Mouse (Mus musculus): Measurements from ENCODE around the gene Plcxd1. TPM values are rescaled to one million over a fixed set of nuclear protein-coding genes. Genes with fewer than 3 reads are reported as not detected.
"Not testable (repeated sequence)": the region's sequence is repeated elsewhere in the genome, so short reads cannot be mapped to it uniquely, and the experiment has no call there.

Gene Plcxd1
- 0.05 TPM in 1 of 2 replicates, not detected in the other for total RNA-seq (2017)

DNA sequence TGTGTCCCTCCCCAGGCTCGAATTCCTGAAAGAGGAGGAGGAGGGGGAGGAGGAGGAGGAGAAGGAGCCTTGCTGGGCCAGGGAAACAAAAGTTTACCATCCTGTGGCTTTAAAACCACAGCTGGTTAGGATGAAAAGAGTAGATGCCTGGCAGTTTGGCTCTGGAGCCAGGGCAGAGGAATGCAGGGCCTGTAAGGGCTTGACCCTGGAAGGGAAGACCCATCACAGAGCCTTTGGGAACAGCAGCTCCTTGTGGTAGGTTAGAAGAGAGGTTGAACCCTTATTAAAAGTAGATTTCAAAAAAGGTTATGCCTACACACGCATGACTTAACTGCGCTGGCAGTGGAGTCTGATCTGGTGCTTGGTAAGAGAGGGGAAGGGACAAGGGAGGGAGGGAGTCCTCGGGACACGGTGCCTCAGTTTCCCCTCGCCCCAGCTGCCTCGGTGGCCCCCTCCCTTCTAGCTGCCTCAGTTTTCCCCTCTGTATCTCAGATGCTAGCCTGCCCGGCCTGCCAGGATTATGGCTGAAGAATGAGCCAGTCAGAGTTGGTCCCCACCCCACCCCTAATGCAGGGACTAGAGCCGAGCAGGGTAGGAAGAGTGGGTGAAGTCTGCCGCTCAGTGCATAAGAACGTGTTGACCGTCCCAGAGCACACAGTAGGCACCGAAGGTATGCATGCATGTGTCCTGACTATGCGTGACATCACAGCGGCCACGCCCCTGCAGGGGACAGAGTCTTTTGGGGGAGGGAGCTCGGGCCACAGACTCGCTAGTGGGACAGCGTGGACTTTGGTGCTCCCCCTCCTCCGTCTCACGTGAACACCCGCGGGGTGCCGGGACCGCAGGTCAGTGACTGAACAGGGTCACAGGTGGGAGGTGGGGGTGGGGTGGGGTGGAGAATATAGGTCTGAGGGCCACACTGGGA lies at the start of gene Plcxd1:
TSS of gene Plcxd1 (plus strand) at position 314 of the 925 bp plus-strand sequence.
- ATAC-seq (replicated peaks; ENCODE audit: low read depth, poor library complexity, severe bottlenecking): 0 out of 2 replicates have a peak, but pooled peaks have one; percentile 7

DNA sequence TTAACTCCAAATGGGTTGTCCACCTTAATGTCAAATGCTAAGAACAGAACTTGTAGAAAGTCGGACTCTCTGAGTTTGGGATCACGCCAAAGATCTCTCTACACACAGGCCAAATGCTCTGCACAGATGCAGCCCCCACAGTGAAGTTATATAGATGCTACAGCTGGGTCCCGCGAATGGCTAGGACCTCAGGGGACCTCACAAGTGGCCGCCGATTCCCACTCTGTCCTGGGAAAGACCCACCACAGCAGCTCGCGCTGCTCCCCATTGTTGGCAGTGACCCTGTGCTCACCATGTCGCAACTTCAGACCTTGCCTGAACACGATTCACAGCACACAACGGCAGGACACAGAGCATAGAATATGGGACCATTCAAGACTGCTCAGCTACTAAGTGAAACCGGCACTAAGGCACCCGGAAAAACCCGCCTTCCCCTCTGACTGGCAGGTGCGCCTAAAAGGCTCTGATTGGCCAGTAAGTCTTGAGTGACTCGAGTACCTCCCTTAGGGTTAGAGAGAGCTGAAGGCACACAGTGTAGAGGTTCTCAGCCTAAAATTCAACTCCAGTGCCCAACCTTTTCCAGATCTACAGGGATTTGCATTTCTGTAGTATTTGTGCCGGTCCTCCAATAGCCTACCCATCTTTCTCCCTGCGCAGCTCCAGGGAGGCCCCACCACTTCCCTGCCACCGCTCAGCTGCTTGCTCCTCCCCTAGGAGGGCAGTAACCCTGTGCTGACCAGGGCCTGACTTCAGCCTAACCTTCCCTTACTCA lies 41.9 kb upstream of the Plcxd1 start:
- peak; percentile 99 for ATAC-seq (replicated peaks; ENCODE audit: low read depth, poor library complexity, severe bottlenecking)

DNA sequence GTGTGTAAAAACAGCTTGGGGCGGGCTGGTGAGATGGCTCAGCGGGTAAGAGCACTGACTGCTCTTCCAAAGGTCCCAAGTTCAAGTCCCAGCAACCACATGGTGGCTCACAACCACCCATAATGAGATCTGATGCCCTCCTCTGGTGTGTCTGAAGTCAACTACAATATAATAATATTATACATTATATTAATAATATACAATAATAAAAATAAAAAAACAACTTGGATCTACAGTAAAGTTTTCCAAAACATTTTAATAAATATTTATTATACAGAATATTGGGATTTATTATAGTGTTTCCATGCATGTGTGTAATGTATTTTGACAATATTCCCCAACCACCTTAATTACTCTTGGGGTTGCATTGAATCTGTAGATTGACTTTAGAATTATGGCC lies 27.4 kb upstream of the Plcxd1 start, which contains the start of gene Gm17655:
TSS of gene Gm17655 (minus strand) at position 101 of the 400 bp plus-strand sequence.
- ATAC-seq (replicated peaks; ENCODE audit: low read depth, poor library complexity, severe bottlenecking): not testable (repeated sequence)

DNA sequence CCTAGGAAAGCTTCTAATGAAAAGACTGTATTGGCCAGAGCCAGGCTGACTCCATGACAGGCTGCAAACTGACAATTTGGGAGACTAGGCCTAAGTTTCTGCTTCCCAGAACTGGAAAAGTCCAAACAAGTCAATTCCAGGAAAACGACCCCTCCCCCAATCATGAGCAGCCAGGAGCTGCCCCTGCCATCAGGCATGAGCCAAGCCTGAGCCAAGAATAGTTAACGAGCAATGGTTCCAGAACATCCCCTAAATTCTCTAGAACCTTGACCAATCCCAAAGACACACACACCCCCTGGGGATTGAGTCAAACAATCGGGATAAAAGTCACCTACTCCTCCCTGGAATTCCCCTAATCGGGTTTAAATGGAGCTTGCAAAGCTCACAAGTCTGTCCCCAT lies 16.8 kb upstream of the Plcxd1 start:
- ATAC-seq (replicated peaks; ENCODE audit: low read depth, poor library complexity, severe bottlenecking): no peak

DNA sequence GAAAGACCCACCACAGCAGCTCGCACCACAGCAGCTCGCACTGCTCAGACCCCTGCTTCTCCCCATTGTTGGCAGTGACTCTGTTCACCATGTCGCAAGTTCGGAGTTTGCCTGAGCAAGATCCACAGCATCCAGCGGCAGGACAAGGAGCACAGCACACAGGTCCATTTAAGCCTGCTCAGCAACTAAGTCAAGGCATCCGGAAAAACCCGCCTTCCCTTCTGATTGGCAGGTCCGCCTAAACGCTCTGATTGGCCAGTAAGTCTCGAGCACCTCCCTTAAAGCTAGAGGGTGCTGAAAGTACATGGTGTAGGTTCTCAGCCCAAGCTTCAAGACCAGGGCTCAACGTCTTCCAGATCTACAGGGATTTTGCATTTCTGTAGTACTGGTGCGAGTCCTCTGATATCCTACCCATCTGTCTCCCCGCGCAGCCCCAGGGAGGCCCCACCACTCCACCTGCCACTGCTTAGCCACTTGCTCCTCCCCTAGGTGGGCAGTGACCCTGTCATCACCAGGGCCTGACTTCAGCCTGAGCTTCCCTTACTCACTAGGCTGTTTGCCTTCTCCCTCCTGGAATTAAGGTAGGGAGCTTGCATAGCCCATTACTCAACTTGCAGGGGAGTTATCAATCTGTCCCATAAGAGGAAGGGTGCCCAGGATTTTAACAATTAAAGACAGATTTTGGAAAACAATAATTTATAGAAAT lies 13.5 kb upstream of the Plcxd1 start:
- ATAC-seq (replicated peaks; ENCODE audit: low read depth, poor library complexity, severe bottlenecking): no peak

DNA sequence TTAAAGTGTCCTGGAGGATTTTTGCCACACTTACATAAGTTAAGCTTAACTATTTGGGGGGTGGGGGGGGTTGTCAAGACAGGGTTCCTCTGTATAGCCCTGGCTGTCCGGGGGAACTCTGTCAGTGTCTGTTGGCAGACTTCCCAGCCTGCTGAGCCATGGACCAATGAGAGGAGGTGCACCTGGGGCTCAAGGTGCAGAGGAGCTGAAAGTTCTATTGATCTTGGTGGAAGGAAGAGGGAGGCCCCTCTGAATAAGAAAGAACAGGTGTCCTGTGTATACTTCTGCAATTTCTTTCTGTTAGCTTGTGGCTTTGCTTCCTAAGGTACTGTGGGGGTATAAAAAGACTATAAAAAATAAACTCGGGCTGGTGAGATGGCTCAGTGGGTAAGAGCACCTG lies 8.2 kb upstream of the Plcxd1 start:
- no peak for ATAC-seq (replicated peaks; ENCODE audit: low read depth, poor library complexity, severe bottlenecking)

DNA sequence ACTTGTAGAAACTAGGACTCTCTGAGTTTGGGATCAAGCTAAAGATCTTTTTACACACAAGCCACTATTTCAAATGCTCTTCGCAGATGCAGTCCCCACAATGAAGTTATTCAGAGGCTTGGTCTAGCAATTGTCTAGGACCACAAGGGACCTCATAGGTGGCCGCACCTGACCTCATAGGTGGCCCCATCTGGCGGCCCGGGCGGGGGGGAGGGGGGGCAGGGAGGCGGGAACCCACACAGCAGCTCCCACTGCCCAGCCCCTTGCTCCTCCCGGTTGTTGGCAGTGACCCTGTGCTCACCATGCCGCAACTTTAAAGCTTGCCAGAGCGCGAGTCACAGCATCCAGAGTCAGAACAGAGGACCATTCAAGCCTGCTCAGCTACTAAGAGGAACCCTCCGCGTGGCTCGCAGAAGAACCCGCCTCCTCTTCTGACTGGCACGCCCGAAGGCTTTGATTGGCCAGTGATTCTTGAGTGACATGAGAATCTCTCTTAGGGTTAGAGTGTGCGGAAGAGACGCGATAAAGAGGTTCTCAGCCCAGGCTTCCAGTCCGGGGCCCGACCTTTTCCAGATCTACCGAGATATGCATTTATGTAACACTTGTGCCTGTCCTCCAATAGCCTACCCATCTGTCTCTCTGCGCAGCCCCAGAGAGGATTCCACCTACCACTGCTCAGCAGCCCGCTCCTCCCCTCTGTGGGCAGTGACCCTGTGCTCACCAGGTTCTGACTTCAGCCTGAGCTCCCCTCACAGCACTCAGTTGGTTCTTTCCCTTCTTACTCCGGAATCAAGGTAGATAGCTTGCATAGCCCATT lies 5.5 kb upstream of the Plcxd1 start, which contains the start of gene Gm35315:
TSS of gene Gm35315 (minus strand) at position 391 of the 817 bp plus-strand sequence.
- ATAC-seq (replicated peaks; ENCODE audit: low read depth, poor library complexity, severe bottlenecking): peak; percentile 99

DNA sequence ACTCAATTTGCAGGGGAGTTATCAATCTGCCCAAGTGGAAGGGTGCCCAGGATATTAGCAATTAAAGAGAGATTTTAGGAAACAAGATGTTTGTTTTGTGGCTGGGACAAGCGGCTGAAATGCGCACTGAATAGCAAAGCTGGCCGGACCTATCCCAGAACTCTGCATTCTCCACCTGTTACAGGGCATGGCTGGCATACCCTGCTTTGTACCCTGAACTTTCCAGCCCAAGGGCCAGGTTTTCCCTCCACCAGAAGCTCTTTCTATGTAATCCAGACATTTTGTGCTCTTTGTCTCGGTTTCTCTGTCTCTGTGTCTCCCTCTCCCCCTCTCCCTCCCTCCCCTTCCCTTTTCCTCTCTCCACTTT lies 4.9 kb upstream of the Plcxd1 start:
- ATAC-seq (replicated peaks; ENCODE audit: low read depth, poor library complexity, severe bottlenecking): peak; percentile 33

DNA sequence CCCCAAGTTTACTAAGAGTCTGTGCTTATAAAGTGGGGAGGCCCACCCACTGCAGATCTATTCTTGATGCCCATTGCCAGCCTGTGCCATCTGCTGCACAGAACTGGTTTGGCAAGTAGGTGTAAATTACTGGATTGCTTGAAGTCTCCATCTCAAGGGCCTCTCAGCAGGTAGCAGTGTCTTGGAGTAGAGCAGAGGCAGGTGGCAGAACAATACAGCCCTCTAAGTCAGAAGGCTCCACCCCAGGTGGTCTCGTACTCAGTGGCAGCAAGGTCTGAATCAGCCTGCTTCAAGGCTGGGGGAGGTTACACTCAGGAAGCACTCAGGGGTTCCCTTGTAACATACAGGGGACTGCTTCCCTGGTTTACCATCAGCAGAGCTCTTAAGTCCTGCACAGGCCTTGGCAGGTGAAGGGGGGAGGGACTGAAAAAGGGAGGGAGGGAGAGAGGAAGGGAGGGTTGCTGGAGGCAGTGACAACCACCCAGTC lies 735 bp upstream of the Plcxd1 start:
- ATAC-seq (replicated peaks; ENCODE audit: low read depth, poor library complexity, severe bottlenecking): no peak

DNA sequence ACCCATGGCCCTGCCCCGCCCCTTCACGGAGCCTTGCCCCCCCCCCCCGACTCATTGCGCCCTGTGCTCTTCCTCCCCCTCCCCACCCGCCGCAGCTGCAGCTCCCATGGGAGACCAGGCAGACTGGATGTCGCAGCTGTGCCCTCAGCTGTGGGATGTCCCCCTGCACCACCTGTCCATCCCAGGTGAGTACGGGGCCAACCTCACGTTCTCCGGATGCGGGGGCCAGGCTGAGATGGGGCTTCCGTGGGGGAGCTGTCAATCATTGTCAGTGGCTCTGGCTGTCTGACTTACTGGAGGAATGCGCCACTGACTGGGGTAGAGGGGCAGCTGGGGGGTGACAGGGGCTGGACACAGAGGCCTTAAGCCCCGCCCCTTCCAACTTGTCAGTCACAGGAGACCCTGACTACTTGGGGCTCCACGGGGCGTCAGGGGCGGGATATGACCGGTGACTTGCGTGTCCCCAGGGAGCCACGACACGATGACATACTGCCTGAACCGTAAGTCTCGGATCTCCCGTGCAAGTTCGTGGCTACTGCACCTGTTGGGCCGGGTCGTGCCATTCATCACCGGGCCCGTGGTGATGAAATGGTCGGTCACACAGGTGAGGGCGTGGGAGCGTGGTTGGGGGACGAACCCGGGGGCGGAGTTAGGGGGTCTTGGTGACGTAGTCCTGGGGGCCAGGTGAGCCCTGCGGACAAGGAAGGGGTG lies 1.3 kb downstream of the Plcxd1 start:
- ATAC-seq (replicated peaks; ENCODE audit: low read depth, poor library complexity, severe bottlenecking): peak; percentile 48

DNA sequence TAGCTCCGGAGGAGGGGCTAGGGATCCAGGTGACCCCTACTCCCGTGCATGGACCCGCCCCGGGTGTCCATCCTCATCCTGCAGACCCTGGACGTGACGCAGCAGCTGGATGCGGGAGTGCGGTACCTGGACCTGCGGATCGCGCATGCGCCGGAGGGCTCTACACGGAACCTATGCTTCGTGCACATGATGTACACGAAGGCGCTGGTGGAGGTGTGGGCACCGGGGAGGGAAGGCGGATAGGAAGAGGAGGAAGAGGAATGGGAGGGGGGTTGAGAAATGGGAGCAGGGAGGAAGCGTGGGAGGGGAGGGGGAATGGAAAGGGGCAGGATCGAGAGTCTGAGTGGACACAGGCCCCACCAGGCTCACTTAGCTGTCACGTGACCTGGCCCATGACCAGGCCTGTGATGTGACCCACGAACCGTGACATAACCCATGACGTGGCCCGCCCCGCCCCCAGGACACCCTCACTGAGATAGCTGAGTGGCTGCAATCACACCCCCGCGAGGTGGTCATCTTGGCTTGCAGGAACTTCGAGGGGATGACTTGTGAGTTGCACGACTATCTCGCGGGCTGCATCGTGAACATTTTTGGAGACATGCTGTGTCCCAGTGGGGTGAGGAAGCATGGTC lies 2.1 kb downstream of the Plcxd1 start:
- peak; percentile 20 for ATAC-seq (replicated peaks; ENCODE audit: low read depth, poor library complexity, severe bottlenecking)

DNA sequence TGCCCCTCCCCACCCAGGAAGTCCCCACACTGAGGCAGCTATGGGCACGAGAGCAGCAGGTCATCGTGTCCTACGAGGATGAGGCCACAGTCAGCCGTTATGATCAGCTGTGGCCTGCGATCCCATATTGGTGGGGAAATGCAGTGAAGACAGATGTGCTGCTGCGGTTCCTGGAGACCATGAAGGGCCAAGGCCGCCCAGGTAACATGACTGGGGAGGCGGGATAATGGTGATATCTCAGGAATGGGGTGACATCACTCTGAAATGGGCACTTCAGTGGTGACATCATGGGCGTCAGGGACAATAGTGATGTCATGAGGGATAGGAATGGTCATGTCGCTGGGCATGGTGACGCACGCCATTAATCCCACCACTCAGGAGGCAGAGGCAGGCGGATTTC lies 2.7 kb downstream of the Plcxd1 start:
- no peak for ATAC-seq (replicated peaks; ENCODE audit: low read depth, poor library complexity, severe bottlenecking)

DNA sequence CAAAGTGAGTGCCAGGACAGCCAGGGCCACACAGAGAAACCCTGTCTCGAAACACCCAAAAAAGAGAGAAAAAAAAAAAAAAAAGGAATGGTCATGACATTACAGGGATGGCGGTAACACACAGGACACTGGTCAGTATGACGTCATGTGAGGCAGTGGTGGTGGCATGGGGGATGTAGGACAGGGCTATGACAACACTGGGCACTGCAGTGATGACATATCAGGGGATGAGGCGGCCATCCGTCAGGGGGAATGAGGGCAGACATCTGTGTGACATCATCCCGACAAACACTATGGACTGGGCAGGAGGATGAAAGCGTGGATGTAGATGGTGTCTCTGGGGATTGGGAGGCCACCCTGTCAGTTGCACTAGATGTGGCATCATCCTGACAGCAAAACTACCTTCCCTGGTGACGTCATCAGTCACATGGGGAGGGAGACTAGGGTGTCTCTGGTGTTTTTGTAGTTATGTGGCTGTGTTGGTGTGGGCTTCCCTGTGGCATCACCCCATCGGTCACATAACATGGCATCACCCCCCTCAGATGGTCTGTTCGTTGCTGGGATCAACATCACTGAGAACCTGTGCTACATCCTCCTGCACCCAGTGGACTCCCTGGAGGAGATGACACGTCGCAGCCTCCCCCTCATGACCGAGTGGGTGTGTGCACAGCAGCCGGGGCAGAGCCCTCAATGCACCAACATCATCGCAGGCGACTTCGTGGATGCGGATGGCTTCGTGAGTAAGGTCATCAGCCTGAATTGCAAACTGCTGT lies 3.3 kb downstream of the Plcxd1 start:
- ATAC-seq (replicated peaks; ENCODE audit: low read depth, poor library complexity, severe bottlenecking): no peak

DNA sequence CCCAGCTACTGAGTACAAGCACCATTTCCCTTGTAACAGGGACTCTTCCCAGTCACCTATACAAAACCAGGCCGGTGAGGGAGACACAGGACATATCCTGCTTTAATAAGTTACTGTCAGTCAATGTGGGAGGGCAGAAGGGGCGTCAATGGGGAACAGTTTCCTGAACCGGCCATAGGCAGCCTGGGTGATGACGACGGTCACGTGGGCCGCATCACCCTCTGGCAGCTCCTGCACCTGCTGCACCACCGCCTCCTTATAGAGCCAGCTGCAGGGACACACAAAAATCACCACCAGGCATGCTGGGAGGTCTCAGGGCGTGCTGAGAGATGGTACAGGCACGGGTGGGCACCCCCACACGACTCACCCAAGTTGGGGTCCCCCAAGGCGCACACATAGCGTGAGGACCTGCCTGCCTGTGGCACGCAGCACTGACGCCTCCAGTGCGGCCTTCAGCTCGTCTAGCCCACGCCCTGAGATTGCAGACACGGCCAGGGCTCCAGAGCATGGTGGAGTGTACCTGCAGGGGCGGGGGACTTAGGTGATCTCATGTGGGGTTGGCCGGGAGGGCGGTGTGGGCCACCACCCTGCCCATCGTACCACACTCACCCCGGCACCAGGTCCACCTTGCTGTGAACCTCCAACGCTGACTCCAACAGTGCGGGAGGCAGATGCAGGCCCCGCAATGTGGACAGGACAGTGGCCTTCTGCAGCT lies 4.3 kb downstream of the Plcxd1 start:
- ATAC-seq (replicated peaks; ENCODE audit: low read depth, poor library complexity, severe bottlenecking): no peak

DNA sequence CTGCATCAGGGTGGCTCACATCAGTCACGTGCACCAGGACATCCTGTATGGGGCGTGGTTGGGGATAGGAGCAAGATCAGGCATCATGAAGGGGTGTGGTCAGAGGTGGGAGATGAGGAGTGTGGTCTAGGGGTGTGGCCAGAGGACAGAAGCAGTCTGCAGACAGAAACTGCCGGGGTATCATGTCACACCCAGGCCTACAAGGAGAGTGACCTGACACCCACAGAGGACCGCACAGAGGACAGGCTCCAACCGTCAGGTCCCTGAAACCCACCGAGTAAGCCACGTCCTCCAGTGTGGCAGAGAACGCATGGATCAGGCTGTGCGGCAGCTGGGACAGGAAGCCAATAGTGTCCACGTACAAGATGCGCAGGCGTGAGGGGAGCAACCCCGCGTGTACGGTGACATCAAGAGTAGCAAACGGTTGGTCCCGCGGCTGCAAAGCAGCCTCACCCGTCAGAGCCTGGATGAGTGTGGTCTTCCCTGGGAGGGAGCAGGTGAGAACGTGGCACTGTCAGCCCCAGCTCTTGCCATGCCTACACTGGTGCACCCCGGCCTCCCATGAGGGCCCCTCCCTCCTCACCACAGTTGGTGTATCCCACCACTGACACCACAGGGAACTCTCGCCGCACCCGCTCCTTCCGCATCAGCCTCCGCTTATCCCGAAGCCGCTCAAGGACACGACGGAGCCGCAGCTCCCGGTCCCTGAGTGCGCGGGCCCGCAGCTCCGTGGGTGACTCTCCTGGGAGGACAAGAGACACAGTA lies 5.0 kb downstream of the Plcxd1 start:
- no peak for ATAC-seq (replicated peaks; ENCODE audit: low read depth, poor library complexity, severe bottlenecking)

Measured in common myeloid progenitor, adult 5-6 weeks (primary cell).